Mouse (Mus musculus) liver, embryonic 11.5 days (tissue): ENCODE data around the gene Mpo. TPM values are rescaled to one million over a fixed set of nuclear protein-coding genes. Genes with fewer than 3 reads are reported as not detected.

ENCODE experiments used
- ATAC-seq: fragments of 200-750 bp; cut with Nextera tagmentation; replicated peaks from 2 replicates; pipeline ENCODE4 v1.8.0; 2017; ENCODE audit warnings: moderate number of reproducible peaks, mild to moderate bottlenecking, moderate TSS enrichment, moderate library complexity; ENCODE audit not compliant: low FRiP score
- DNase-seq: peaks from one replicate; pipeline ENCODE4 v3.0.0-alpha.2; 2017; ENCODE audit warnings: low spot score
- H3K27ac ChIP-seq: fragments of 300-500 bp; sonication (generic); 2 replicates; pipeline ENCODE4 v1.5.1; 2014; ENCODE audit warnings: mild to moderate bottlenecking, low read depth, low read length, control low read depth
- H3K27me3 ChIP-seq: fragments of 300-500 bp; sonication (generic); replicated peaks from 2 replicates; pipeline ENCODE4 v1.6.1; 2014; ENCODE audit warnings: low read length, mixed read lengths; ENCODE audit not compliant: control insufficient read depth, insufficient read depth
- H3K36me3 ChIP-seq: fragments of 300-500 bp; sonication (generic); 2 replicates; pipeline ENCODE4 v1.6.1; 2014; ENCODE audit warnings: mild to moderate bottlenecking, low read length, moderate library complexity, mixed read lengths; ENCODE audit not compliant: control insufficient read depth, insufficient read depth
- H3K4me1 ChIP-seq: fragments of 300-500 bp; sonication (generic); replicated peaks from 2 replicates; pipeline ENCODE4 v1.6.1; 2014; ENCODE audit warnings: low read length, mixed read lengths; ENCODE audit not compliant: control insufficient read depth, insufficient read depth
- H3K4me2 ChIP-seq: fragments of 300-500 bp; sonication (generic); 2 replicates; pipeline ENCODE4 v1.6.1; 2014; ENCODE audit warnings: mild to moderate bottlenecking, control low read depth, moderate library complexity
- H3K4me3 ChIP-seq: fragments of 300-500 bp; sonication (generic); 2 replicates; pipeline ENCODE4 v1.5.1; 2014; ENCODE audit warnings: low read depth, low read length, control low read depth
- H3K9ac ChIP-seq: fragments of 300-500 bp; sonication (generic); 2 replicates; pipeline ENCODE4 v1.6.1; 2014; ENCODE audit warnings: low read depth, low read length, control low read depth
- H3K9me3 ChIP-seq: fragments of 300-500 bp; sonication (generic); 2 replicates; pipeline ENCODE4 v1.6.1; 2016; ENCODE audit warnings: low read length, inconsistent platforms, mixed read lengths; ENCODE audit not compliant: control insufficient read depth
- WGBS: fragments of 180-500 bp; shearing (Covaris S2); extraction: QIAGEN DNeasy Blood & Tissue Kit; methylation state at CpG from one replicate; pipeline ENCODE4 v1.1.7; 2014; 5-methylcytosine and 5-hydroxymethylcytosine counted together
- polyA plus RNA-seq: library from polyadenylated mRNA; unstranded; fragments of >200 nt; fragmentation: Nextera tagmentation; extraction: Ambion mirVana; gene quantifications from 2 replicates; pipeline ENCODE4 v1.2.1, GENCODE M21; 2014

Gene Mpo
- polyA plus RNA-seq, 1 experiment from 2014 or later: 190 TPM

GRCm38 (mm10) chr11:87770989-87771388 lies 22.4 kb upstream of the Mpo start:
- no peak for DNase-seq
- no peaks in the 10 kb centered on the region for H3K36me3 ChIP-seq
- H3K27ac ChIP-seq: no peak overlapping the region; the same call in 1 of the 2 replicates
- peak; percentile 50; the same call in 1 of the 2 replicates for ATAC-seq
- H3K9ac ChIP-seq: no peak overlapping the region
- H3K4me1 ChIP-seq: peaks cover 4% of the 10 kb centered on the region; the same call in 1 of the 2 replicates
- H3K4me2 ChIP-seq: no peak overlapping the region
- H3K27me3 ChIP-seq: peaks cover 6% of the 10 kb centered on the region
- H3K9me3 ChIP-seq: no peaks in the 10 kb centered on the region
- no peak overlapping the region for H3K4me3 ChIP-seq
- 48% methylated on average over 3 of the region's 3 CpGs for WGBS

- Histone ChIP-seq H3K9me3 (no peaks in the 10 kb centered on the region), H3K4me3 (no peak overlapping the region), H3K4me2 (no peak overlapping the region), H3K27ac (no peak overlapping the region), H3K9ac (no peak overlapping the region), H3K36me3 (no peaks in the 10 kb centered on the region), H3K4me1 (peaks cover 4% of the 10 kb centered on the region; the same call in 1 of the 2 replicates), H3K27me3 (no peaks in the 10 kb centered on the region)
- WGBS: 84% methylated on average over 3 of the region's 3 CpGs
- ATAC-seq: no peak
- DNase-seq: no peak
Observed at GRCm38 (mm10) chr11:87772354-87772753, 21.0 kb upstream of the Mpo start.

GRCm38 (mm10) chr11:87778100-87778765 lies 15.1 kb upstream of the Mpo start:
- H3K9me3 ChIP-seq: no peaks in the 10 kb centered on the region
- peak overlapping the region; percentile 69 for H3K4me2 ChIP-seq
- WGBS: 22% methylated on average over 32 of the region's 32 CpGs
- H3K27ac ChIP-seq: no peak overlapping the region
- H3K4me3 ChIP-seq: peak overlapping the region; percentile 39
- 0 out of 2 replicates have a peak, but pooled peaks cover 2% of the 10 kb centered on the region for H3K27me3 ChIP-seq
- ATAC-seq: peak; percentile 71
- H3K9ac ChIP-seq: peak overlapping the region; percentile 28; the same call in 1 of the 2 replicates
- DNase-seq: peak; percentile 72
- peaks cover 16% of the 10 kb centered on the region for H3K4me1 ChIP-seq
- H3K36me3 ChIP-seq: no peaks in the 10 kb centered on the region

- peak overlapping the region; percentile 69 for H3K4me2 ChIP-seq
- H3K27ac ChIP-seq: no peak overlapping the region
- no peaks in the 10 kb centered on the region for H3K9me3 ChIP-seq
- H3K36me3 ChIP-seq: no peaks in the 10 kb centered on the region
- H3K9ac ChIP-seq: no peak overlapping the region
- WGBS: 47% methylated on average over 12 of the region's 12 CpGs
- H3K27me3 ChIP-seq: 0 out of 2 replicates have a peak, but pooled peaks cover 2% of the 10 kb centered on the region
- DNase-seq (no peak), ATAC-seq (0 out of 2 replicates have a peak, but pooled peaks have one; percentile 20)
- H3K4me1 ChIP-seq: peaks cover 16% of the 10 kb centered on the region
- peak overlapping the region; percentile 39; the same call in 1 of the 2 replicates for H3K4me3 ChIP-seq
Observed at GRCm38 (mm10) chr11:87778915-87779314, 14.5 kb upstream of the Mpo start.

- H3K27me3 ChIP-seq: 0 out of 2 replicates have a peak, but pooled peaks cover 2% of the 10 kb centered on the region
- no peaks in the 10 kb centered on the region for H3K9me3 ChIP-seq
- H3K4me2 ChIP-seq: no peak overlapping the region; the same call in 1 of the 2 replicates
- no peak for ATAC-seq
- no peak overlapping the region for H3K27ac ChIP-seq
- H3K4me1 ChIP-seq: peaks cover 16% of the 10 kb centered on the region
- no peaks in the 10 kb centered on the region for H3K36me3 ChIP-seq
- WGBS: 63% methylated on average over 4 of the region's 4 CpGs
- DNase-seq: no peak
- no peak overlapping the region for H3K4me3 ChIP-seq
- no peak overlapping the region for H3K9ac ChIP-seq
Observed at GRCm38 (mm10) chr11:87779392-87779791, 14.0 kb upstream of the Mpo start.

GRCm38 (mm10) chr11:87780130-87780529 lies 13.3 kb upstream of the Mpo start:
- no peak overlapping the region for H3K4me2 ChIP-seq
- no peaks in the 10 kb centered on the region for H3K36me3 ChIP-seq
- no peak for DNase-seq
- H3K27me3 ChIP-seq: 0 out of 2 replicates have a peak, but pooled peaks cover 2% of the 10 kb centered on the region
- H3K9me3 ChIP-seq: no peaks in the 10 kb centered on the region
- H3K27ac ChIP-seq: no peak overlapping the region
- no peak for ATAC-seq
- peaks cover 16% of the 10 kb centered on the region for H3K4me1 ChIP-seq
- no peak overlapping the region for H3K9ac ChIP-seq
- WGBS: 80% methylated on average over 8 of the region's 8 CpGs
- no peak overlapping the region for H3K4me3 ChIP-seq

- Histone ChIP-seq H3K4me3 (no peak overlapping the region), H3K9ac (no peak overlapping the region), H3K4me2 (no peak overlapping the region), H3K27me3 (no peaks in the 10 kb centered on the region), H3K4me1 (no peaks in the 10 kb centered on the region), H3K36me3 (no peaks in the 10 kb centered on the region), H3K27ac (no peak overlapping the region), H3K9me3 (no peaks in the 10 kb centered on the region)
- ATAC-seq: no peak
- WGBS: 43% methylated on average over 6 of the region's 6 CpGs
- DNase-seq: no peak
Observed at GRCm38 (mm10) chr11:87790088-87790487, 3.3 kb upstream of the Mpo start.

GRCm38 (mm10) chr11:87801711-87802275 lies 8.4 kb downstream of the Mpo start:
- Histone ChIP-seq H3K4me1 (no peaks in the 10 kb centered on the region), H3K9me3 (no peaks in the 10 kb centered on the region), H3K27me3 (no peaks in the 10 kb centered on the region), H3K9ac (no peak overlapping the region), H3K27ac (no peak overlapping the region), H3K36me3 (no peaks in the 10 kb centered on the region), H3K4me3 (no peak overlapping the region), H3K4me2 (no peak overlapping the region)
- 81% methylated on average over 22 of the region's 22 CpGs for WGBS
- ATAC-seq: no peak
- DNase-seq: no peak

GRCm38 (mm10) chr11:87802621-87803020 lies 9.2 kb downstream of the Mpo start:
- Histone ChIP-seq H3K27ac (no peak overlapping the region), H3K9ac (no peak overlapping the region), H3K36me3 (no peaks in the 10 kb centered on the region), H3K4me1 (no peaks in the 10 kb centered on the region), H3K4me3 (no peak overlapping the region), H3K9me3 (no peaks in the 10 kb centered on the region), H3K27me3 (no peaks in the 10 kb centered on the region), H3K4me2 (no peak overlapping the region)
- ATAC-seq: no peak
- WGBS: 55% methylated on average over 14 of the region's 14 CpGs
- DNase-seq: no peak
